Mouse (Mus musculus) heart, embryonic 15.5 days (tissue): ENCODE results near the gene Mettl26. TPM values are rescaled to one million over a fixed set of nuclear protein-coding genes. Genes with fewer than 3 reads are reported as not detected.

Experiments
- ATAC-seq: fragments of 200-750 bp; cut with Nextera tagmentation; replicated peaks from 2 replicates; pipeline ENCODE4 v1.8.0; 2017; ENCODE audit warnings: low read depth, moderate TSS enrichment; ENCODE audit not compliant: insufficient number of reproducible peaks, insufficient read depth, low FRiP score
- H3K27ac ChIP-seq: fragments of 300-500 bp; sonication (generic); 2 replicates; pipeline ENCODE4 v1.5.1; 2015; ENCODE audit warnings: mild to moderate bottlenecking, inconsistent platforms
- H3K27me3 ChIP-seq: fragments of 300-500 bp; sonication (generic); 2 replicates; pipeline ENCODE4 v1.6.1; 2015; ENCODE audit warnings: inconsistent platforms
- H3K36me3 ChIP-seq: fragments of 300-500 bp; sonication (generic); 2 replicates; pipeline ENCODE4 v1.6.1; 2015; ENCODE audit warnings: mild to moderate bottlenecking, inconsistent platforms
- H3K4me1 ChIP-seq: fragments of 300-500 bp; sonication (generic); replicated peaks from 2 replicates; pipeline ENCODE4 v1.6.1; 2015; ENCODE audit warnings: inconsistent platforms
- H3K4me2 ChIP-seq: fragments of 300-500 bp; sonication (generic); 2 replicates; pipeline ENCODE4 v1.6.1; 2015; ENCODE audit warnings: inconsistent platforms, mild to moderate bottlenecking, moderate library complexity
- H3K4me3 ChIP-seq: fragments of 300-500 bp; sonication (generic); 2 replicates; pipeline ENCODE4 v1.5.1; 2015; ENCODE audit warnings: mild to moderate bottlenecking, inconsistent platforms
- H3K9ac ChIP-seq: fragments of 300-500 bp; sonication (generic); 2 replicates; pipeline ENCODE4 v1.6.1; 2015; ENCODE audit warnings: mild to moderate bottlenecking, inconsistent platforms
- H3K9me3 ChIP-seq: fragments of 300-500 bp; sonication (generic); replicated peaks from 2 replicates; pipeline ENCODE4 v1.6.1; 2016; ENCODE audit warnings: inconsistent platforms
- WGBS: fragments of 180-500 bp; shearing (Covaris S2); methylation state at CpG from one replicate; pipeline ENCODE4 v1.1.7; 2015; ENCODE audit warnings: mixed read lengths; 5-methylcytosine and 5-hydroxymethylcytosine counted together
- polyA plus RNA-seq: library from polyadenylated mRNA; unstranded; fragments of >200 nt; fragmentation: Nextera tagmentation; extraction: Ambion mirVana; gene quantifications from 2 replicates; pipeline ENCODE4 v1.2.1, GENCODE M21; 2015

The Mettl26 gene
- 29.3 and 35.1 TPM in 2 replicates for polyA plus RNA-seq

DNA sequence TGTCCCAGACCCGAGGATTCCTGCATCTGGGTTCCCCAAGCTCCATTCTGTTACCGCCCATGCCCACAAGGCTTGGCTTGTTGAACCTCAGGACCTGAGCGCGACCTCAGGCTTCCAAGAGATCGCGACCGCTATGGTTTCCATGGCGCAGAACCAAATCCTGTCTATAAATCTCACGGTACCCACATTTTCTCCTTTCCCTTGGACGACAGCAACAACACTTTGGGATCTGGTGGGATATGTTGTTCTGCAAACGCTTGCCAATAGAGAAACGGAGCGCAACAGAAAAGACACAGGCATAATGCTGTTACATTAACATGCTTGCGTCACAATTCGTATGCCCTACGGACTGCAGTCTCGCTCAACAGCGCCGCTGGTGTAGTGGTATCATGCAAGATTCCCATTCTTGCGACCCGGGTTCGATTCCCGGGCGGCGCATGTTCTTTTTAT, at the start of gene Mettl26:
Gene Mettl26, plus strand, starts transcription at position 354 of the 450 bp plus-strand sequence.
- H3K27ac ChIP-seq: peak within 1 kb of the TSS; percentile 96
- H3K4me2 ChIP-seq: peak within 1 kb of the TSS; percentile 92
- WGBS: under 1% methylated on average over 25 of the region's 25 CpGs
- no peaks in the 10 kb centered on the region for H3K9me3 ChIP-seq
- H3K4me1 ChIP-seq: peaks cover 26% of the 10 kb centered on the region
- no peaks in the 10 kb centered on the region for H3K36me3 ChIP-seq
- peak; percentile 65 for ATAC-seq
- H3K27me3 ChIP-seq: no peaks in the 10 kb centered on the region
- H3K4me3 ChIP-seq: peak within 1 kb of the TSS; percentile 94
- H3K9ac ChIP-seq: peak within 1 kb of the TSS; percentile 81

- no peak overlapping the region for H3K4me3 ChIP-seq
- WGBS: 84% methylated on average over 6 of the region's 6 CpGs
- peak overlapping the region; percentile 87; the same call in 1 of the 2 replicates for H3K4me2 ChIP-seq
- H3K9me3 ChIP-seq: no peaks in the 10 kb centered on the region
- no peak for ATAC-seq
- H3K27ac ChIP-seq: no peak overlapping the region
- H3K27me3 ChIP-seq: peaks cover 23% of the 10 kb centered on the region
- H3K4me1 ChIP-seq: peaks cover 38% of the 10 kb centered on the region
- H3K9ac ChIP-seq: no peak overlapping the region
- peaks cover 6% of the 10 kb centered on the region; the same call in 1 of the 2 replicates for H3K36me3 ChIP-seq
Observed at GRCm38 (mm10) chr17:25825311-25825710, 49.6 kb upstream of the Mettl26 start.

GRCm38 (mm10) chr17:25825984-25826570, 48.8 kb upstream of the Mettl26 start:
- Histone ChIP-seq H3K36me3 (peaks cover 14% of the 10 kb centered on the region), H3K4me1 (peaks cover 44% of the 10 kb centered on the region), H3K4me3 (no peak overlapping the region), H3K9ac (no peak overlapping the region), H3K9me3 (no peaks in the 10 kb centered on the region), H3K4me2 (no peak overlapping the region), H3K27ac (no peak overlapping the region), H3K27me3 (peaks cover 15% of the 10 kb centered on the region)
- WGBS: 94% methylated on average over 27 of the region's 27 CpGs
- no peak for ATAC-seq

DNA sequence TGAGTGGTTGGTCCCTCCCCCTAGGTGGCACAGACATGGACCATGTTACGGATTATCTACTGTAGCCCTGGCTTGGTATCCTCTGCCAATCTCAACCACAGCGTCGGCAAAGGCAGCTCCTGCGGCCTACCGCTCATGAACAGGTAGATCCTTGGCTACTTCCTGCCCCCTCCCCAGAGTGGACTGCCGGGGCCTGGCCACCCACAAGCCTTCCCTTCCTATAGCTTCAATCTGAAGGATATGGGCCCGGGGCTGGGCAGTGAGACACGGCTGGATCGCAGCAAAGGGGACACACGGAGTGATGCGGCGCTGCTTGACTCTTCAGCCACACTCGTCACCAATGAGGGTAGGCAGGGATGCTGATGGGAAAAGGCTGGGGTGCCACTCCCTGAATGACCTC, 47.9 kb upstream of the Mettl26 start:
- ATAC-seq: no peak
- Histone ChIP-seq H3K9me3 (no peaks in the 10 kb centered on the region), H3K4me1 (peaks cover 54% of the 10 kb centered on the region), H3K27ac (no peak overlapping the region), H3K27me3 (peaks cover 7% of the 10 kb centered on the region), H3K36me3 (peaks cover 18% of the 10 kb centered on the region), H3K9ac (no peak overlapping the region), H3K4me2 (no peak overlapping the region), H3K4me3 (no peak overlapping the region)
- 91% methylated on average over 13 of the region's 13 CpGs for WGBS

DNA sequence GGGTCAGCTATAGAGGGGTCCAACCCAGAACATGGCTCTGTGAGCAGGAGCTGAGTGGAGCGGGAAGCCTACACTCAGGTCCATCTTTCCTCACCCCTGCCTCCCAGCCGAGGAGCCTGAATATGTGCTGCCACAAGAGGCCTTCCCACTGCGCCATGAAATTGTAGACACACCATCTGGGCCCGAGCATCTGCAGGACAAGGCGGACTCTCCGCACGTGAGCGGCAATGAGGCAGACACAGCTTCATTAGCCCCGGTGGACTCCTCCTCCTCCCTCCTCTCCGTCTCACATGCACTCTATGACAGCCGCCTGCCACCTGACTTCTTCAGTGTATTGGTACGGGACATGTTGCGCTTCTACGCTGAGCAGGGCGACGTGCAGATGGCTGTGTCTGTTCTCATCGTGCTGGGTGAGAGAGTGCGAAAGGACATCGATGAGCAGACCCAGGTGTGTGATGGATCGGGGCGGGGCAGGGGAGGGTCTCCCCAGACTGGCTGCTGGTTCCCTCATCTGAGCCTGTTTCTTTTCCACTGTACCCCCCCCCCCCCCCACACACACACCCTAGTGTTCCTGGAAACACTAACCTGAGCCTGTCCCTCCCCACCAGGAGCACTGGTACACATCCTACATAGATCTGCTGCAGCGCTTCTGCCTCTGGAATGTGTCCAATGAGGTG, 47.2 kb upstream of the Mettl26 start:
- Histone ChIP-seq H3K4me2 (no peak overlapping the region), H3K27me3 (no peaks in the 10 kb centered on the region), H3K27ac (no peak overlapping the region), H3K9ac (no peak overlapping the region), H3K4me3 (no peak overlapping the region), H3K36me3 (peaks cover 18% of the 10 kb centered on the region), H3K9me3 (no peaks in the 10 kb centered on the region), H3K4me1 (peaks cover 56% of the 10 kb centered on the region)
- no peak for ATAC-seq
- 89% methylated on average over 22 of the region's 22 CpGs for WGBS

DNA sequence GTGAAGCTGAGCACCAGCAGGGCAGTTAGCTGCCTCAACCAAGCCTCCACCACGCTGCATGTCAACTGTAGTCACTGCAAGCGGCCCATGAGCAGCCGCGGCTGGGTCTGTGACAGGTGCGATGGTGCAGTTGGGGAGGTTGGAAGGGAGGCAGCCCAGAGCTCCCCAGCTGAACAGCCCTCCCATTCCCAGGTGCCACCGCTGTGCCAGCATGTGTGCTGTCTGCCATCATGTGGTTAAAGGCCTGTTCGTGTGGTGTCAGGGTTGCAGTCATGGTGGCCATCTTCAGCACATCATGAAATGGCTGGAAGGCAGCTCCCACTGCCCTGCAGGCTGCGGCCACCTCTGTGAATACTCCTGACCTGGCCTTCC, 46.7 kb upstream of the Mettl26 start:
- Histone ChIP-seq H3K4me1 (peaks cover 56% of the 10 kb centered on the region), H3K4me3 (peak overlapping the region; percentile 72), H3K9me3 (no peaks in the 10 kb centered on the region), H3K4me2 (peak overlapping the region; percentile 84), H3K9ac (peak overlapping the region; percentile 82; the same call in 1 of the 2 replicates), H3K36me3 (peaks cover 18% of the 10 kb centered on the region), H3K27ac (peak overlapping the region; percentile 90), H3K27me3 (no peaks in the 10 kb centered on the region)
- no peak for ATAC-seq
- 81% methylated on average over 8 of the region's 8 CpGs for WGBS

DNA sequence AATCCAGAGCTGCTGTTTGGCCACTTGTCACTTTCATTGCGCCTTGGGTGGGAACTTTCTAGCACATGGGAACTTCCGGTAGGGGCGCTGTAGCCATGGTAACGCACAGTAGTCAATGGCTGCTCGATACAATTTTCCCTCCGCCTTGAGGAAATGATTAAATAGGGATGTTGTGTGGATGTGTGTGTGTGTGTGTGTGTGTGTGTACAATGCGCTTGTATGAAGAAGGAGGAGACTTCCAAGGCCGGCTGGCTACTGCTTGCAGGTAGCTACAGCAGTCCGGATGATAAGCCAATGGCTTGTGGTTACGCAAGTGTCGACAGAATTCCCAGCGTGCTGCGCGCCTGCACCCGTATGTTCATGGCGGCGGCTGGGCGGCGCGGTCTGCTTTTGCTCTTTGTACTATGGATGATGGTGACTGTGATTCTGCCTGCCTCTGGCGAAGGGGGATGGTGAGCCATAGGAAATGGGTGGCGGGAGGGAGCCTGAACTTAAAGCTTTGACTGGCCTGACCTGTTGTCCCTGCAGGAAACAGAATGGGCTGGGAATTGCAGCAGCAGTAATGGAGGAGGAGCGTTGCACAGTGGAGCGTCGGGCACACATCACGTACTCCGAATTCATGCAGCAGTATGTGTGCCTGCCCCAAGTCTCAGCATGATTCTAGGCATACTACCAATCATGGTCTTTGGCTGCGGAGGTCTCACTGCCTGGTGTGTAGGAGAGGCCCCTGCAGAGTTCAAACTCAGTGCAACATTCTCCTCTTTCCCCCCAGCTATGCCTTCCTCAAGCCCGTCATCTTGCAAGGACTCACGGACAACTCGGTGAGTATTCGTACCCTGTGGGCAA, 45.9 kb upstream of the Mettl26 start, which contains the start of gene Jmjd8:
Gene Jmjd8, plus strand, starts transcription at position 156 of the 846 bp plus-strand sequence.
- H3K27me3 ChIP-seq: no peaks in the 10 kb centered on the region
- H3K36me3 ChIP-seq: peaks cover 18% of the 10 kb centered on the region
- under 1% methylated on average over 32 of the region's 32 CpGs for WGBS
- peak within 1 kb of the TSS; percentile 82 for H3K9ac ChIP-seq
- H3K9me3 ChIP-seq: no peaks in the 10 kb centered on the region
- peak within 1 kb of the TSS; percentile 90 for H3K27ac ChIP-seq
- H3K4me1 ChIP-seq: peaks cover 55% of the 10 kb centered on the region
- peak within 1 kb of the TSS; percentile 72 for H3K4me3 ChIP-seq
- ATAC-seq: no peak
- H3K4me2 ChIP-seq: peak within 1 kb of the TSS; percentile 84

DNA sequence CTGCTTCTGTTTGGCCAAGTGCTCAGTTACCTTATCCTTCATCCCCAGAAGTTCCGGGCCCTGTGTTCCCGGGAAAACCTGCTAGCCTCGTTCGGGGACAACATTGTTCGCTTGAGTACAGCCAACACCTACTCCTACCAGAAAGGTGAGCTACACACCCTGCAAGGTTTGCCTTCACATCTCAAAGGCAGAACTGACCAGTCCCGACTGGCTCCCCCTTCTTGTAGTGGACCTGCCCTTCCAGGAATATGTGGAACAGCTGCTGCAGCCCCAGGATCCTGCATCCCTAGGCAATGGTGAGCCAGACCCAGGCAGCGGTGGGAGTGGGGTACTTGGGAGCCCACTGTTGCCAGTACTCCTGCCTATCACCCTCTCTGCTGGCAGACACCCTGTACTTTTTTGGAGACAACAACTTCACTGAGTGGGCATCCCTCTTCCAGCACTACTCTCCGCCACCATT, 45.3 kb upstream of the Mettl26 start:
- no peak for ATAC-seq
- 39% methylated on average over 8 of the region's 8 CpGs for WGBS
- H3K4me1 ChIP-seq: peaks cover 55% of the 10 kb centered on the region
- no peaks in the 10 kb centered on the region for H3K9me3 ChIP-seq
- peak overlapping the region; percentile 82 for H3K9ac ChIP-seq
- H3K27ac ChIP-seq: peak overlapping the region; percentile 90
- peak overlapping the region; percentile 84 for H3K4me2 ChIP-seq
- peaks cover 18% of the 10 kb centered on the region for H3K36me3 ChIP-seq
- H3K27me3 ChIP-seq: no peaks in the 10 kb centered on the region
- peak overlapping the region; percentile 72 for H3K4me3 ChIP-seq

- peaks cover 22% of the 10 kb centered on the region for H3K36me3 ChIP-seq
- no peaks in the 10 kb centered on the region for H3K27me3 ChIP-seq
- no peak for ATAC-seq
- peak overlapping the region; percentile 72 for H3K4me3 ChIP-seq
- no peaks in the 10 kb centered on the region for H3K9me3 ChIP-seq
- no peak overlapping the region for H3K9ac ChIP-seq
- peak overlapping the region; percentile 84; the same call in 1 of the 2 replicates for H3K4me2 ChIP-seq
- H3K4me1 ChIP-seq: peaks cover 55% of the 10 kb centered on the region
- 79% methylated on average over 4 of the region's 4 CpGs for WGBS
- no peak overlapping the region for H3K27ac ChIP-seq
Observed at GRCm38 (mm10) chr17:25830200-25830753, 44.6 kb upstream of the Mettl26 start.

DNA sequence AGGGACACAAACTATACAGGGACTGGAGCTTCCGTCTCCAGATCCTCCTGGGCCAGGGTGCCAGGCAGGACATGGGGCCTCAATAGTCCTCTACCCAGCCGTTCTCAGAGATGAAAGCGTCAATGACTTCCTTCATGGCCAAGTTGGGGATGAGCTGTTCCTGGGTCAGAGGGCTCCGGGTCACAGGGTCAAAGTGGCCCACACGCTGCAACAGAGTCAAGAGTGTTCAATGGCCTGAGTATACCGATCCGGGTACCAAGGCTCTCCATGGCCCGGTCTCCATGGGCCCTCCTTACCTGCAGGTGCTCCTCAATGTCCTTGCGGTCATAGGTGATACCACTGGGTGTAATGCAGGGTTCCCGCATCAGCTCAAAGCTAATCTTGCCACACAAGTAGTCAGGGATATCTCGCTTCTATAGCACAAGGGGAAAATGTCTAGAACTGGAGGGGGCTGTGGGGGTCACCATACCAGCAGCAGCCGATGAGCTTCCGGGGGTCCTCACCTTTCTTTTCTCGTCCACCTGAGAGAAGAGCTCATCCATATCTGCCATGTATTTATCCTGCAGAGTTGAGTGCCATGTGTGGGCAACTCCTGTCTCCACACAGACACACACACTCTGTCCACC, 44.0 kb upstream of the Mettl26 start:
- peak overlapping the region; percentile 91 for H3K4me2 ChIP-seq
- H3K9ac ChIP-seq: no peak overlapping the region
- no peak for ATAC-seq
- H3K36me3 ChIP-seq: peaks cover 24% of the 10 kb centered on the region
- no peaks in the 10 kb centered on the region for H3K27me3 ChIP-seq
- peak overlapping the region; percentile 82 for H3K4me3 ChIP-seq
- H3K9me3 ChIP-seq: no peaks in the 10 kb centered on the region
- WGBS: 84% methylated on average over 14 of the region's 14 CpGs
- H3K27ac ChIP-seq: no peak overlapping the region
- H3K4me1 ChIP-seq: peaks cover 59% of the 10 kb centered on the region
